Mouse (Mus musculus): ENCODE results near the gene Lgals3bp.

The Lgals3bp gene

DNA sequence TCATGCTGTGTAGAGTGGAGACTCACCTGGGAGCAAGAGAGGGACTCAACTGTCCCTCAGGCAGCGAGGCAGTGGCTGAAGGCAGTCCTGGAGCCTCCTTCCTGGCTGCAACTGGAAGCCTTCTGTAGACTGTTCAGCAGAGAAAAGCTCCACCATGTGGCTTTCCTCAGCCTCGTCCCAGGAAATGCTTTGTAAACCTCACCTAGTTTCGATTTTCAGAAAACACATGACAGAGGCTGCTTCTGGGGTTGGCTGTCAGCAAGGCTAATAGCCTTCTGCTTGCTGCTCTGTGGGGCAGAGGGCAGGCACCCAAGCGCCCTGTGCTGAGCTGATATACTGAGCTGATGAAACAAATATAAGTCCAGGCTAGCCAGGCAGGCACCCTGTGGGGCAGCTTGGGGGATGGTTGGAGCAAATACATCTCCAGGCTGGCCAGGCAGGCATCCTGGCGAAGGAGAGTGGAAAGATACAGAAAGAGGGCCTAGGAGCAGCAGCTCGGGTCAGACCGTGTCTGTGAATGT, at the start of gene Lgals3bp:
Gene Lgals3bp, minus strand, starts transcription at position 333 of the 521 bp plus-strand sequence.
- no peak for DNase-seq (ENCODE audit: extremely low spot score, low read depth, low spot score)

DNA sequence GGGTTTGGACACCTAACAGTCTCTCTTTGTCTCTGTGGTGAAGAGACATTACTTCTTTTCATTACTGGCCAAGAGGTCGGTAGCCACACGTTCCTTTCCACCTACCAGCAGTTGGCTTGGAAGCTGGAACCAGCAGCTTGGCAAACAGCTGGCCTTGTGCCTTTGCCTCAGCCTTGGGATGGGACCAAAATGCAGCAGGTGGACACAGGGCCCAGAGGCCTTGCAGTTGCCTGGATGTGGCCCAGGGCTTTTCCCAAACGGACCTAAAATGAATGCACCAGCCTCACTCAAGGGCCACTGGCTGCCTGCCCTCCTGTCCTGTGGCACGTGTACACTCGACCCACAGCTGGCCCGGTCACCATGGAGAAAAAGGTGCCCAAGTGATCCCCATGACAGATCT, 49.3 kb upstream of the Lgals3bp start:
- no peak for DNase-seq (ENCODE audit: extremely low spot score, low read depth, low spot score)

DNA sequence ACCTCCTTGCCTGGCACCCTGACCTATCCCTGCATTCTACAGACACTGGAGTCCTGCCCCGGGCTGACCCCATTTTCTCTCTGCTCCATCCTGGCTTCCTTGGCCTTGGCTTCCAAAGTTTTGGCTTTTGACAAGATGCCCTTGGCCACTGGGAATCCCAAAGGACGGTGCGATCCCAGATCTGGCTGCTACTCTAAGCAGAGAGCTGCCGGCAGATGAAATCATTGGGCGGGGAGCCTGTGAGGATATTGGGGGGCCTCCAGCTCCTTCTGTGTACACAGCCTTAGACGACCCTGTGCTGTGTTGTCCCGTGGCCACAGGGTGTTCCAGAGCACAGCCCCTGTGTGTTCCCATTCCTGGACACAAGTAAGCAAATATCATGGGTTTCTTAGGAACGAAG, 46.5 kb upstream of the Lgals3bp start:
- DNase-seq (ENCODE audit: extremely low spot score, low read depth, low spot score) = no peak

DNA sequence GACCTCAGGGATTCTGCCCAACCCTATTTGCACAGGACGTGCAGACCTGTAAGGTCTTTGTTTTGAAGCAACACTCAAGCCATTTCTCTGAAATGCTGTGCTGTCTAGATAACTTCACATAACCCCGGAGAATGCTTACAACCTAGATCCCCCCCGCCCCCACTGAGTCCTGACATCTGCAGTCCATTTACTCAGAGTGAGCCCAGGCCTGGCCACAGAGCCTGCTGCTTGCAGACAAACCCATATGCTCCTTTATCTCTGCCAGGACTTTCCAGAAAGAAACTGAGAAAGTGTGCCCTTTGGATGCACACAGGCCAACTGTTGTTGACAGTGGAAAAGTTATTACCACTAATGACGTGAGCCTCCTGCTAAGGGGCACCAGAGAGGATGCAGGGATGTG, 45.5 kb upstream of the Lgals3bp start:
- DNase-seq (ENCODE audit: extremely low spot score, low read depth, low spot score) = no peak

DNA sequence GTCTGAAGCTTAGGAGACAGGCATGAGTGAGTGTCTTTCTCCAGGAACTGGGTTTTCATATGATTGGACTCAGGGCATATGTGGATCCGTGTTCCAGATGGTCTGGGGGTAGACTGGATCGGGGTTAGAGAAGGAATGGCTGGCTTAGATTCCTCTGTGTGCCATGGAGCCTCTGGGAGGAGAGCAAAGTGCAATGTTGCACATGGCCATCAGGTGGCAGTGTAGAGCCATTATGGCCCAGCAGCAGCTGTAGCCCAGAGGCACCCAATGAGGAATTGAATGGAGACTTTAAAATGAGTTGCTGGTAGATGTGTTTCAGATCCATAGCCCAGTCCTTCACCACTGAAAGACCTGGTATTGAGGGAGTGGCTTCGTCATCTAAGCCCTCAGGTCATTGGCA, 44.0 kb upstream of the Lgals3bp start:
- peak; percentile 57 for DNase-seq (ENCODE audit: extremely low spot score, low read depth, low spot score)

DNA sequence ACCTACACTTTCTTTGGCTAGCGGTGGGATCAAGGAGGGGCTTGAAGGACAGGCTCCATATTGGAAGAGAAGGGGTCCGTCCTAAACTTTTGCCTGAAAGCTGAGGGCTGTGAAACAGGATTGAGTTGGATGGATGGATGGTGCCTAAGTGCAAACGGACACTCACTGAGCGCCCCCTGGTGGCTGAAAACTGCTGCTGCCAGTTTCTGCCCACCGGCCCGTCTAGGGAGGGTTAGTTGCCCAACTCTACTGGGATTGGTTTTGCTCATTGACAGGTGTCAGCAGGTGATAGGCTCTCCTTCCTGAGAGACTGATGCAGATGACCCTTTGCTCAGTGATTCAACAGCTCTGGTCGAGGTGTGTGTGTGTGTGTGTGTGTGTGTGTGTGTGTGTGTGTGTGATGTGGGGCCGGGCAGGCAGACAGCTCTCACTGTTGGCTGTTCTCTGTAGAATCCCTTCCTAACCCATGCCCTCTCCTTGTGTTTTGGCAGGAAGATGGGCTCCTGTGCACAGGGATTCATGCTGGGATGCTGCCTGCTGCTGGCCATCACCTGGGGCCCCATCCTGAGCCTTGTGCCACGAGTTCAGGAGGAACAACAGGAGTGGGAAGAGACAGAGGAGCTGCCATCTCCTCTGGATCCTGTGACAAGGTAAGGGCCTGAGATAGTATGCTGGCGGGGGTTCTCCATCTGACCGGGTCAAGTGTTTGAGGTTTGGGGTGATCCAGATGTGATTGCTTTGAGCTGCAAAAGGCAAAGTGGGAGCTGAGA, 41.5 kb upstream of the Lgals3bp start:
- DNase-seq (ENCODE audit: extremely low spot score, low read depth, low spot score) = no peak

DNA sequence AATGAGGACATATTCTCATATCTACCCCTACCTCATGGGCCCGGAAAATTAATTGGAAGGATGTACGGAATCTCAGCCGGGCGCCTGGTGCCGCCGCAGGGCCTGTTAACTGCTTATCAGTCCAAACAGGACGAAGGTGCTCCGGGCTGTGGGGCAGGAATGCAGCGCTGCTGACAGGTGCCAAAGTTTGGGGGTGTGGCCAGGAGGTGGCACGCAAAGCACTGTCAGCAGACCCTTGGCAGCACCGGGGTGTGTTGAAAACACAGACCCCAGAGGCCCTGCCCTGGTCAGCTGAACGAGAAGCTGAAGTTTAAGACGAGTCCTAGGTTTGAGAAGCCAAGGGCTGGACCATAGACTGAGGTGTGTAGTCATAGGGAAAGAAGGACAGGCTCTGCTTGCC, 40.8 kb upstream of the Lgals3bp start:
- DNase-seq (ENCODE audit: extremely low spot score, low read depth, low spot score) = no peak

DNA sequence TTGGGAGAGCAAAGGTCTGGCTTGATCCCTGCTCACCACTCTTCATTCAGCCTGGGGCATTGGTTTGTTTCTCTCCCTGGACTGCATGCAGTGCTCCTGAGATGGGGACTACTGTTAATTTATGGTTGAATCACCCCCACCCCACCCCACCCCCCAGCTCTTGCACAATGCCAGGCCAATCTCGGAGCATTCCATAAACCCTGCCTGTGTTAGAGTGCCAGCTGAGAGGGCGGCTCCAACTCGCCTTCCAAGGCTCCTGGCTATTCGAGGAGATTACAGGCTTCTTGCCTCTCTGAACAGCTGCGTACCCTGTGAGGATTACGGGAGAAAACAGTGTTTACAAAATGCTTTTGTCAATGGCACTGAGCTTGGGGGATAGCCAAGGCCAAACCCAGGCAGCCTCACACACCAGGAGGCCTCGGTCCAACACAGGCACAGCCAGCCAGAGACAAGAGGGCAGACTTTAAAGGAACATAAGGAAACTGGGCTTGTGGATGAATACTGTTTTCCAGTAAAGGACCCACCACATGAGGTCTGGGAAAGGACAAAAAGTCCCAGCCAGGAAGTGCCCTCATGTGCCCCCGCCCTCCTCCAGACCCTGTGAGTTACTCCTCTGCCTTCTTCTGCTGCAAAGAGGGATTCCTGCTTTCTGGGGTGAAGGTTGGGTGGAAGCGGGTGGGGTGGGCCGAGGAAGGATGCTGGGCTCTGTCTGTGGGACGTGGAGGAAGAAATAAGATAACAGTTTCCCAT, 36.9 kb upstream of the Lgals3bp start:
- DNase-seq (ENCODE audit: extremely low spot score, low read depth, low spot score) = no peak

DNA sequence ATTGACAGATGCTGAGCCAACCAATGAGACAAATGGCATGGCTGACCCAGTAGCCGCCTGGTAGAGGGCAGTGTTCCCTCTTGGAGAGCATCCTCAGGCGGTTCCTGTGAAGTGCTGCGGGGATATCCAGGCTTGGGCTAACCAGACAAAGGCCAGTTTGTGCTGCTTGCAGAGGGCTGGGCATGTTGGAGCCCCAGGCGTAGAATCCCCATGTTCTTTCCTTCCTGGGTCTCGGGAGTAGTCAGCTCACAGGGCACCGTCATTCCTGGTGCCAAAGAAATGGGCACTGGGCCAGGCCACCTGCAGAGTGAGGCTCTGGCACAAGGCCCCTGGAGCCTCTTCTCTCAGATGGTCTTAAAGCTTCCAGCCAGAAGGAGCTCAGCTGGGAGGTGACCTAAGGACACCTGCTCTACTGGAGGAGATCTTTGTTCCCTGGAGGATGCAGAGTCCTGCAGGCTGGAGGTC, 34.6 kb upstream of the Lgals3bp start:
- DNase-seq (ENCODE audit: extremely low spot score, low read depth, low spot score) = no peak

DNA sequence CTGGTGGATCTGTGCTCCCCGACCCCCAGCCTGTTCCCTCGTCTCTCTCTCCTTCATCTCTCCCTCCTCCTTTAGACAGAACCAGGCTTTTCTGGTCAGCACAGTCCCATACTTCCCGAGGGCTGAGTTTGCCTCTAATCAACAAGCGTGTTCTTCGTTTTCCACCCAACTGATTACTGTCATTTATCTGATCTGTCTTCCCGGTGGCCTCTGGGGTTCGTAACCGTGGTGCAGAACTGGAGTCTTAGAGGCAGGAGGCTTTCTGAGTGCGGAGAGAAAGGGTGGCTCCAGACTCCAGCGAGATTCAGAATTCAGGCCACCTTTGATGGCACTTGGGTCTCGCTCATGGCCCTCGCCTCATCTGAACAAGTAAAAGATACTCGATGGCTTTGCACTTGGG, 32.2 kb upstream of the Lgals3bp start:
- DNase-seq (ENCODE audit: extremely low spot score, low read depth, low spot score) = no peak

DNA sequence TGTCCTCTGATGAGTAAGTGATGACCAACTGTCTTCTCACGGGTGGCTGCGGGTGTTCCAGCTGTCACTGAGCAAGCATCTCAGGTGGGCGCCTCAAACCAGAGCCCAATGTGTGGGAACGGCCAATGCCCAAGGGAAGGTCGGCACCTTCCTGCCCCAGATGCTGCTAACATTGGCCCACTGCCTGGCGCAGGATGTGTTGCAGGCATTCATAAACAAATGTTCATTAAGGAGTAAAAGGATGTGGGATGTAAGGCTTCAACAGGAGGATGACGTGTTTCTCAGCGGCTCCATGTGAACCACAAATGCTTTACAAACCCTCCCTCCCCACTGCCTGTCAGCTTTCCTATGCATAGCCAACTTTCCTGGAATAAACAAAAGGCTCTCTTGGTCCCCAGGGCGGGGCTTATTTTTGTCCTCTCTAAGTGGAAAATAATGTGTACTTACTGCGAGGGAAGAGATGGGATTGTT, 31.5 kb upstream of the Lgals3bp start:
- no peak for DNase-seq (ENCODE audit: extremely low spot score, low read depth, low spot score)

DNA sequence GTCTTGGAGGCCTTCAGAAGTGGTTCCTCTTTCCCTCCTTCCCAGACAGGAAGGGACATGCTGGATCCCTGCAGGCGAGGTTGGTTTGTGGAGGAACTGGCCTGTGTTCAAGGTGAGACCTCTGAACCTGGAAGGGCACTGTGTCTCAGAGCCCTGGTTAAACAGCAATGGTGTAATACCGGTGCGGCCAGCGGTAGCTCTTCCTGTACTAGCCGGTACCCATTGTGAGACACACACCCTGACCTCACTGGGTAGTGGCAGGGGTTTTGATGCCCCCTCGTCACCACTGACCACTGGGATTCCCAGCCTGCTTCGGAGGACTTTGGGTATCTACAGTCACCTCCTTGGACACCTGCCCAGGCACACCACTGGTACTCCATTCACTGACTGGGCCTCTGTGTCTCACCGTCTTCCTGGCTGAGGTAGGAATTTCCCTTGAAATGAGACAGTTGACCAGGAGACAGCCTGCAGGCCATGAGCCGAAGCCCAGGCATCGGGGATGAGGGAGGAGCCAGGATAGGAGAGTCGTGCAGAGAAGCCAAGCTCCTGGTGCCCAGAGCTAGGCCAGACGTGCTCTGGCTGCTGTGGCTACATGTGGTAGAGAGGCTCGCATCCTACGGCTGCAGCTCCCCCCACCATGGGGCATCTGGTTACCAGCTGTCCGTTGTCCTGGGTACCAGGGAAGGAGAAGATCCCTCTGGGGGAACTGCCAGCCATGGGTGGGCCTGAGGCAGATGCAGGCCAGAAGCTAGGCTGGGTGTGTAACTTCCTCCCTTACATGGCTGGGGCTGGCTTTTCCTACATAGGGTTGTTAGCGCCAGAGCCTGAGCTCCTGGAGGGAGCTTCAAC, 29.4 kb upstream of the Lgals3bp start:
- DNase-seq (ENCODE audit: extremely low spot score, low read depth, low spot score) = no peak

DNA sequence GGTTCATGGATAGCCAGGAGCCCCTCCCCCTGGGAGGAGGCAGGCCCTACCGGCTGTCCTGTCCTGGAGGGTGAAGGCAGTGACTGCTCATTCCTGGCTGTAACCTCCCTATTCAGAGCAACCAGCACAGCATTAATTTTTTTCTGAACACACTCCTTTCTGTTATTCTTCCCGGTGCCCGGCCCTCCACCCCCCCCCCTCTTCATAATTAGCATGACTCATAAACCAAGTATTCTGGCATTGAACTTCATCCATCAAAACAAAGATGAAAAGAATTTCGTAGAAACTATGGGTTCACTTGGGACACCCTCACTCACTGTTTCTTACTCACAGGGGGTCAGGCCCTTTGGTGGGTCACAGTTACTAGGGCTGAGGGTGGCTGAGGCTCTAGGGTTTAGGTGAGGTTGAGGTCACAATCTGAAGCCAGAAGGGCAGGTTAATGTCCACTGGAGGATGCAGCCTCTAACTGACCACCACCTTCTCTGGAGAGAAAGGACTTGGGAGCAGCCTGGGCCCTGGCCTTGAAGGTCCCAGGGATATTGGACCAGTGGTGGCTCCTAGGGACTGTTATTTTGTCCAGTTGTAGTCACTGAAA, 28.5 kb upstream of the Lgals3bp start:
- DNase-seq (ENCODE audit: extremely low spot score, low read depth, low spot score) = no peak

DNA sequence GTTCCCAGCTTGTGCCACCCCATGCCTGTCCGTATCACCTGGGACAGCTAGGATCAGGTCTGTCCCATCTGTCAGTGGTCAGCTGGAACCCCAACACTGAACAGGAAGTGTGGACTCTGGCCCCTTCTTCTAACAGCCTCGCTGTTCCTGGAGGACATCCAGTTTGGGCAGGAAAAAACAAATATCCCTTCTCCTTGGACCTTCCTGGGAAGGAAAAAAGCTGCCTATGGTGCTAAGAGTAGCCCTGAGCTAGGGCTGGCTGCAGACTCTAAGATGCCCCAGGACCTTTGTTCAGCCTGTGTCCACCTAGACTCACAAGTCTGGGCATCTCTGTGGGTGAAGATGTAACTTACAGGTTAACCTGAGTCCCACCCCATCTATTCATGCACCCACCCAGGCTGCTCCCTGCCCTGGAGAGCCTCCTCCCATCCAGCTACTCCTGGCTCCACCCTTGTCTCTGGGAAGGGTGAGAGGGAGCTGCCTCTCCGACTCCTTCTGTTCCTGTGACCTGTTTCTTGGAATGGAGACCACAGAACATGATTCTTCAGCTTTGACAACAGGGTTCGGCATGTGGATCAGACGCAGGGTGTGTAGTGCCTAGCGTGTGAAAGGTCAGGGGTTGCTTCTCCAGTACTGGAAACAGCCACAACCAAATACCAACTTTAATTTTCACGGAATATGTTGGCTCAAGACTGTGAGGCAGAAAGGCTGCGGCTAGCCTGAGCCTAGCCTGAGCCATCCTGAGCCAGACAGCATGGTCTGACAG, 27.2 kb upstream of the Lgals3bp start:
- DNase-seq (ENCODE audit: extremely low spot score, low read depth, low spot score) = no peak

DNA sequence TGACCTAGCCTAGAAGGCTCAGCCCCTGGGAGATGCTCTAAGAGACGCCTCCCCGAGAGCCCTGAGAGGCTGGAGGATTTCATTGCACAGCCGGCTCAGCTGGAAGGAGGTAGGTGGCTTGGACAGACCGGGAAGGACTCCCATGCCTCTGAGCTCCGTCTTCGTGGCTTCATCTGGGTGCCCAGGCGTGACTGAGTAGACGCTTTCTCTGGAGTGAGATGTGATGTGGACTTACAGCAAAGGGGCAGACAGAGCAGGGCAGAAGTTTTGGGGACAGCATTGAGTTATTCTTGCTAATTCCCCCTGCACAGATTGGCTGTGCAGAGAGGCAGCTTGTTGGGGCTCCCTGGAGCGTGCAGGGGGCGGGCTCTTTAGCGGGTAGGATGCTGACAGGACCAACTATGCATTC, 26.6 kb upstream of the Lgals3bp start:
- DNase-seq (ENCODE audit: extremely low spot score, low read depth, low spot score) = no peak

DNA sequence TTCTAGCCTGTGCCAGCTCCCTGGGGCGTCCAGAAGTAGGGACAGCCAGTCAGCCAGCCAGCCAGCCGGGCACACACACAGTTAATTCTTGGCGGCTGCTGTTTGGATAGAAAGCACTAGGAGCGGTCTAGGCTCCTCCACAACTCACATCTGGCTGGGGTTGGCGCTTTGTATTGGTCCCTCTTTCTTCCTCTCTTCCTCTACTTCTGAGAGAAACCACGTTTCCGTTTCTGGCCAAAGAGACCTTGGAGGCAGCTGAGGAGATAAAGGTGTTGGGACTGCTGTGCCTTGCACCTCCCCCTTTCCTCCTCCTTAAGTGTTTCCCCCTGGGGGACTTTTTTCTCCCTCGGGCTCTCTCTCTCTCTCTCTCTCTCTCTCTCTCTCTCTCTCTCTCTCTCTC, 26.1 kb upstream of the Lgals3bp start, which contains the start of gene C1qtnf1:
Gene C1qtnf1, plus strand, starts transcription at position 218 of the 400 bp plus-strand sequence.
- no peak for DNase-seq (ENCODE audit: extremely low spot score, low read depth, low spot score)

DNA sequence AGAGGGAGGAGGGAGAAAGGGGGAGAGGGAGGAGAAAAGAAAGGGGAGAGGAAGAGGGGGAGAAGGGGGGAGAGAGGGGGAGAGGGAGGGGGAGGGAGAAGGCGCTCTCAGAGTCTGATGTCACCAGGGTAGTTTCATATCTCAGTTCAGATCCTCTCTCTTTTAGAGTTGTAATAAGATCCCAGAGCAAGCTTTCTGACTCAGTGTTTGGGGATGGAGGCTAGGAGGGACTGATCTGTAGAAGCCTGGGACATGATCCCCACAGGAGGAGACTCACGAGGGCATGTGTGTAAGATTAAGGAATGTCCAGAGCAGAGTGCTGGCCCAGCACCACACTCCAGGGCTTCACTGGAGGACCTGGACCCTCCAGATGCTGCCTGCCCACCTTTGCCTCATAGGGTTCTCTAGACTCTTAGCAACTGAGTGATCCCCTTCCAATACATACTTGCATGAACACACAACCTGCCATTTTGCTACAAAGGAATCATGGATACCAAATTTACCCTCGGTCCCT, 25.4 kb upstream of the Lgals3bp start:
- DNase-seq (ENCODE audit: extremely low spot score, low read depth, low spot score) = no peak

DNA sequence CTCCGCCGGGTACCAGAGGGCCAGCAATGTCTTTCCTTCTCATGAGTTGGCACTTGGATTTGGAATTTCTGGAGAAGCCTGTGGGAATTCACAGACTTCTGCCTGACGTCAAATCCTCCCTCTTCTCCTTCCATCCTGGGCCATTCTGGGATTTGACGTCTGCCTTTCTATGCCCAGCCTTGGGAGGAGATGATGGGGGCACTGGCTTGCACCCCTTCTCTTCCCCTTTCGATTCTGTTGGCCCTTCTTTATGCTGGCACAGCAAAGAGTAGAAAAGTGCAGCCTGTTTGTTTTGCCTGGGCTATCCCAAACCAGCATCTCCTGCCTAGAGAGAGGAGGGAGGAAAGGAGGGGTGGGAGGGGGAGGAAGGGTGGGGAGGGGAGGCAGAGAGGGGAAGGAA, 24.9 kb upstream of the Lgals3bp start:
- no peak for DNase-seq (ENCODE audit: extremely low spot score, low read depth, low spot score)

DNA sequence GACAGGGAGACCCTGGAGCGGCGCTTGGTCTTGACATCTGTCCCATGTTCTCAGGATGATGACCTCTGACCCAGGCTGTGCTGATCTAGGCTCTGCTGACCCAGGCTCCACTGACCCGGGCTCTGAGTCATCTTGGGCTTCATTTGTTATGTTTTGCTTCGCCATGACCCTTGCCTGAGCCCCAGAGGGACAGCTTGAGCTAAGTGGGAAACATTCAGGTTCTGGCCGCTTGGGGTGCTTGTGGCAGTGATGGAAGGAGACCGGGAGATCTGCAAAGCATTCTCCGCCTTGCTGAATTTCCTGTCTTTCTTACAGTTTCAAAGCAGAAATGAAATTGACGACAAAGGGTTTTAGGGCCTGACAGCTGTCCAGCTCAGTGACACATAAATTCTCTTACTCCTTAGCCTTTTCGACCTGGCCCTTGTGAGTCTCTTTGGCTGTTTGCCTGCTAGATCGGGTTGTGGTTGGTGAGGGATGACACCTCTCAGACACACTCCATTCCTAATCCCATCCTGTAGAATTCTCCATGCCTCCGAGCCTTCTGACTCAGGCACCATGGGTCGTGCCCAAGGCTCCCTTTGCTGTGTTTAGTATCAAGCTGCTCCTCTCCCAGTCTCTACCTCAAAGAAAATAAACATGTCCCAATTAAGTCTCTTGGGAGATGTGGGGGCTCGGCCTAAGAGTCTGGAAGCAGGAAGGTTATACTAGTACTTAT, 22.9 kb upstream of the Lgals3bp start:
- no peak for DNase-seq (ENCODE audit: extremely low spot score, low read depth, low spot score)
